Mouse (Mus musculus): ENCODE data around the gene Anxa9. TPM values are rescaled to one million over a fixed set of nuclear protein-coding genes. Genes with fewer than 3 reads are reported as not detected.
A peak's percentile ranks its signal among the peaks of the same experiment; 100 is the strongest.

The Anxa9 gene
- total and polyA plus RNA-seq, 3 experiments, result 1.5 to 4.1 (median 2.5) TPM

GRCm38 (mm10) chr3:95294718-95295117 lies 12.3 kb downstream of the Anxa9 start:
- no peak overlapping the region for H3K4me2 ChIP-seq (ENCODE audit: insufficient read depth, low read depth, poor library complexity, severe bottlenecking)
- no peak overlapping the region for H3K4me3 ChIP-seq (replicated peaks in 1 of 3; ENCODE audit: low read depth in 2 of 3, low read length in 2 of 3, poor library complexity in 1 of 3)
- H3K4me1 ChIP-seq (ENCODE audit: control insufficient read depth in 1 of 2, insufficient read depth in 2 of 2), result peaks cover 0 to 23% of the 10 kb centered on the region in 2 experiments; a peak in 3 of 4 replicates
- H3K27me3 ChIP-seq (replicated peaks), result no peaks in the 10 kb centered on the region
- H3K36me3 ChIP-seq (replicated peaks in 1 of 2; ENCODE audit: control insufficient read depth in 1 of 2, insufficient read depth in 1 of 2, low read length in 1 of 2), result peaks cover 20 to 60% of the 10 kb centered on the region in 2 experiments
- no peak overlapping the region for H3K9ac ChIP-seq (ENCODE audit: insufficient read depth, low read depth)
- DNase-seq (ENCODE audit: extremely low read depth), result no peak
- H3K79me2 ChIP-seq (replicated peaks; ENCODE audit: control insufficient read depth, extremely low read depth, insufficient read depth, poor library complexity, severe bottlenecking), result no peaks in the 10 kb centered on the region
- TF ChIP-seq ZC3H11A (IDR thresholded peaks at IDR 0.05; ENCODE audit: low read depth, low read length) (no peak), POLR2A (IDR thresholded peaks at IDR 0.05; ENCODE audit: low read depth, low read length) (no peak), KAT2A (IDR thresholded peaks at IDR 0.05; ENCODE audit: insufficient replicate concordance, low read length) (no peak), GABPA (IDR thresholded peaks at IDR 0.05; ENCODE audit: insufficient replicate concordance, low read depth, low read length) (no peak), MAX (IDR thresholded peaks at IDR 0.05; ENCODE audit: low read length) (no peak), POLR2AphosphoS2 (IDR thresholded peaks at IDR 0.05; ENCODE audit: low read depth, low read length) (no peak), ZMIZ1 (IDR thresholded peaks at IDR 0.05; ENCODE audit: low read depth, low read length) (no peak)
- dilution Hi-C loops (cut with MboI; ENCODE audit: extremely low pct_ligation_motif_present, extremely low pct_unique_long_range_greater_than_20kb, low sequenced_read_pairs) (no loop called here), in situ Hi-C loops (cut with MboI; ENCODE audit: low pct_ligation_motif_present, low pct_unique_long_range_greater_than_20kb, low sequenced_read_pairs) (no loop called here)
- H3K27ac ChIP-seq (ENCODE audit: insufficient read depth, low read depth), result no peak overlapping the region
- no peaks in the 10 kb centered on the region for H3K9me3 ChIP-seq (replicated peaks; ENCODE audit: low read length)

GRCm38 (mm10) chr3:95294316-95294715 lies 12.7 kb downstream of the Anxa9 start:
- Histone ChIP-seq H3K36me3 (replicated peaks in 1 of 2; ENCODE audit: control insufficient read depth in 1 of 2, insufficient read depth in 1 of 2, low read length in 1 of 2) (peaks cover 20 to 59% of the 10 kb centered on the region in 2 experiments), H3K27ac (ENCODE audit: insufficient read depth, low read depth) (no peak overlapping the region)

DNA sequence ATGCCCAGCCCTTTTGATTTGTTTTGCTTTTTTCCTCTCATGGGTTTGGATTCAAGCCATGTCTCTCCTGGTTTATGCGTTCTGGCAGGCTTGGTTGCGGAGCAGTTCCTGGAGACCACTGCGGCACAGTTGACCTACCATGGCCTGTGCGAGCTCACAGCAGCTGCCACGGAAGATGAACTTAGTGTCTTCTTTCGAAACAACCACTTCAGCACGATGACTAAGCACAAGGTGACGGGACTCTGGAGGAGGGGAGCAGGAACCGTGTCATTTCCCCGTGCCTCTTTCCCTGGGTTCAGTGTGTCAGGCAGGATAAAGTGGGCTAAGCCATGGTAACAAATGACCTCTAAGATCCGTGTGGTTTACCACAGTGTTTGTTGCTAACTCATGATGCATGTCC lies 13.4 kb downstream of the Anxa9 start:
- no peaks in the 10 kb centered on the region for H3K27me3 ChIP-seq (replicated peaks)
- 0 out of 2 replicates have a peak, but pooled peaks have one; percentile 13 for TF ChIP-seq ETS1 (conservative IDR thresholded peaks at IDR 0.05; ENCODE audit: low read depth, low read length)
- no peak for TF ChIP-seq ZMIZ1 (IDR thresholded peaks at IDR 0.05; ENCODE audit: low read depth, low read length)
- no peak for TF ChIP-seq POLR2AphosphoS2 (IDR thresholded peaks at IDR 0.05; ENCODE audit: low read depth, low read length)
- H3K9me3 ChIP-seq (replicated peaks; ENCODE audit: low read length), result no peaks in the 10 kb centered on the region
- dilution Hi-C loops (cut with MboI; ENCODE audit: extremely low pct_ligation_motif_present, extremely low pct_unique_long_range_greater_than_20kb, low sequenced_read_pairs) (no loop called here), in situ Hi-C loops (cut with MboI; ENCODE audit: low pct_ligation_motif_present, low pct_unique_long_range_greater_than_20kb, low sequenced_read_pairs) (no loop called here)
- H3K4me2 ChIP-seq (ENCODE audit: insufficient read depth, low read depth, poor library complexity, severe bottlenecking), result no peak overlapping the region
- H3K36me3 ChIP-seq (replicated peaks in 1 of 2; ENCODE audit: control insufficient read depth in 1 of 2, insufficient read depth in 1 of 2, low read length in 1 of 2), result peaks cover 20 to 60% of the 10 kb centered on the region in 2 experiments
- no peak overlapping the region for H3K27ac ChIP-seq (ENCODE audit: insufficient read depth, low read depth)
- H3K9ac ChIP-seq (ENCODE audit: insufficient read depth, low read depth), result no peak overlapping the region
- DNase-seq (ENCODE audit: extremely low read depth), result peak; percentile 18
- no peaks in the 10 kb centered on the region for H3K79me2 ChIP-seq (replicated peaks; ENCODE audit: control insufficient read depth, extremely low read depth, insufficient read depth, poor library complexity, severe bottlenecking)
- no peak overlapping the region for H3K4me3 ChIP-seq (replicated peaks in 1 of 3; ENCODE audit: low read depth in 2 of 3, low read length in 2 of 3, poor library complexity in 1 of 3)
- peaks cover 0 to 23% of the 10 kb centered on the region in 2 experiments; a peak in 3 of 4 replicates for H3K4me1 ChIP-seq (ENCODE audit: control insufficient read depth in 1 of 2, insufficient read depth in 2 of 2)

More at GRCm38 (mm10) chr3:95294316-95294715, 12.7 kb downstream of the Anxa9 start:
- no peaks in the 10 kb centered on the region for H3K79me2 ChIP-seq (replicated peaks; ENCODE audit: control insufficient read depth, extremely low read depth, insufficient read depth, poor library complexity, severe bottlenecking)
- H3K4me1 ChIP-seq (ENCODE audit: control insufficient read depth in 1 of 2, insufficient read depth in 2 of 2), result peaks cover 0 to 23% of the 10 kb centered on the region in 2 experiments; a peak in 3 of 4 replicates
- in situ Hi-C loops (cut with MboI; ENCODE audit: low pct_ligation_motif_present, low pct_unique_long_range_greater_than_20kb, low sequenced_read_pairs), result no loop called here
- H3K27me3 ChIP-seq (replicated peaks), result no peaks in the 10 kb centered on the region
- H3K4me2 ChIP-seq (ENCODE audit: insufficient read depth, low read depth, poor library complexity, severe bottlenecking), result no peak overlapping the region
- no peaks in the 10 kb centered on the region for H3K9me3 ChIP-seq (replicated peaks; ENCODE audit: low read length)
- H3K4me3 ChIP-seq (replicated peaks in 1 of 3; ENCODE audit: low read depth in 2 of 3, low read length in 2 of 3, poor library complexity in 1 of 3), result no peak overlapping the region
- TF ChIP-seq POLR2A (IDR thresholded peaks at IDR 0.05; ENCODE audit: low read depth, low read length) (no peak), MYC (IDR thresholded peaks at IDR 0.05; ENCODE audit: low read depth, low read length) (no peak), SMC3 (IDR thresholded peaks at IDR 0.05; ENCODE audit: low read depth, low read length) (no peak), CHD2 (IDR thresholded peaks at IDR 0.05; ENCODE audit: low read length) (no peak), IRF4 (IDR thresholded peaks at IDR 0.05; ENCODE audit: low read depth, low read length) (no peak), KAT2A (IDR thresholded peaks at IDR 0.05; ENCODE audit: insufficient replicate concordance, low read length) (no peak), GABPA (IDR thresholded peaks at IDR 0.05; ENCODE audit: insufficient replicate concordance, low read depth, low read length) (no peak), JUND (conservative IDR thresholded peaks at IDR 0.05; ENCODE audit: low read depth, low read length) (no peak), MAFK (IDR thresholded peaks at IDR 0.05; ENCODE audit: insufficient replicate concordance, low read length) (no peak), MEF2A (IDR thresholded peaks at IDR 0.05; ENCODE audit: borderline replicate concordance, low read depth, low read length) (no peak)
- no peak overlapping the region for H3K9ac ChIP-seq (ENCODE audit: insufficient read depth, low read depth)
- dilution Hi-C loops (cut with MboI; ENCODE audit: extremely low pct_ligation_motif_present, extremely low pct_unique_long_range_greater_than_20kb, low sequenced_read_pairs), result no loop called here
- DNase-seq (ENCODE audit: extremely low read depth), result no peak

All from CH12.LX (cell line).